Mouse (Mus musculus) spleen, embryonic (tissue): ENCODE results near the gene Cox7a2l.

Experiments used
- CTCF ChIA-PET: fragments of 350-600 bp; sonication (Branson Sonifier 250); formaldehyde crosslinking; loops from one replicate; lab custom pipeline; 2022; lab: Charles Lee

Gene Cox7a2l

GRCm38 (mm10) chr17:83526624-83527532 lies 9.7 kb upstream of the Cox7a2l start:
- CTCF ChIA-PET: interaction anchor here (0.6 kb wide), 1 partner anchor 11 kb away, joined by 3 read pairs; no protein-coding TSS in a partner anchor

DNA sequence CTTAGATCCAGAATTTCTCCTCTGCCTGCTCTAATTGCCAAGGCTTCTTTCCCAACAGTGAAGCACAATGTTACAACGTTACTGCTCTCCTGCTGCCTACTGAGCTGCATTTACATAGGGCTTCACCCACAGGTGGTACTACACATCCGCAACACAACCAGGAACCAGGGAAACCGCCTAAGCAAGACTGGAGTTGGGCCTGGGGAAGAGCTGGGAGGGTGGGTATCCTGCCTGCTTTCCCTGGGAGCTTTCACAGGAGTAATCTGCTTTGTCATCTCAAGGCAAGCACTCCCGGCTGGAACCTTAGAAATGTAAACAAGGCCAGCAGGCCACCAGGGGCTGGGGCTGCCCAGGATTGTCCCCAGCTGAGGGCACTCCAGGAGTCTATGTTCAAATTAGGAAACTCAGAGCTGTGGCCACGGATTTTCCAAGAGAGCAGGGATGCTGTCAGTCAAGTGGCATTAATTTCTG lies 9.0 kb upstream of the Cox7a2l start:
- CTCF ChIA-PET: no interaction called here

- CTCF ChIA-PET: no interaction called here
These were observed 8.5 kb upstream of the Cox7a2l start for GRCm38 (mm10) chr17:83525596-83525995.

DNA sequence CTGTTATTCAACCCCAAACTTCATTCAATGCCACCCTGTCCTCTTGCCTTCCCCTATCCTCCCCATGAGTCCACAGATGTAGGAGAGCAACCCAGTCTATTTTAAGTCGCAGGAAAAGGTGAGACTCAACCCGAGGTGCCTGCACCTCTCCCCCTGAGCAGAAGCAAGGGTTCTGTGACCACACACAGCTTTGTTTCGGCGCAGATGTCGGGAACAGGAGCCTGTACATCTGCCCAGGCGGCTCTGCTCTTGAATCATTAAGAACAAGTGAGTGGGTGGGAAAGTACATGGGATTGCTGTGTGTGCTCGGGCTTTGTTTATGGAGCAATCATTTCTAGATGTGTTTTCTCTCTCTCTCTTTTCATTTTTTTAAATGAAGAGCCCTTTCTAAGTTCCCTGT lies 7.6 kb upstream of the Cox7a2l start:
- CTCF ChIA-PET: no interaction called here

DNA sequence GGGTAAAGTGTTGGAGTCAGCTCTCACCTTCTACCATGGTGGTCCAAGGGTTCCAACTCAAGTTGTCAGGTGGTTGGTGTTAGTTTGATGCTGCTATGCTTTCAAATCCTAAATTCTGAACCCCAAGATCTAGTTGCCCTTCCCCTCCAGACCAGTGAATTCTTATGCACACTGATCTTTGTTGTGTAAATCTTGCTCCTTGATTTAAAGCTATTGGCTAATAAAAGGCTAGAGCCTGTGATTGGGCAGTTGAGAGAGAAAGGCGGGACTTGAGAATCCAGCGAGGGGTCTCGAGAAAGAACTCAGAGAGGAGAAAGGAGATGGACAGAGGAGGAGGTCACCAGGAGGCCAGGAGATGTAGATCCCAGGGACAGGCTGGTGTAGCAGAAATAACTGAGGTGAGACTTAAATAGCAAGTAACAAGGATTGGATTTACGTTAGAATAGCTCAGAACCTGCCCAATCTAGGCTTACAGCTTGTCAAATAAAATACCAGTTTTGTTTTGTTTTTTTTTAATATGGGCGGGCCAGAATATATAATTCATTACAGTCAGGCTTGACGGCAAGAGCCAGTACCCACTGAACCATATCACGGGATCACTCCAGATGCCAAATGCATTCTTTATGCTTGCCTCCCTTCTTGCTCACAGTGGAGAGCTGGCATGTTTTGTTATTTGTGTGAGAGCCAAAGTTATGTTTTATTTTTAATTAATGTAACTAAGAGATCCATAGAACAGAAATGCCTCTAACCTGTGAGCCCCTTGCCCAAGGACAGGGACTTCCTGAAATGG lies 5.7 kb upstream of the Cox7a2l start:
- CTCF ChIA-PET: no interaction called here

GRCm38 (mm10) chr17:83521881-83522280 lies 4.8 kb upstream of the Cox7a2l start:
- CTCF ChIA-PET: no interaction called here

DNA sequence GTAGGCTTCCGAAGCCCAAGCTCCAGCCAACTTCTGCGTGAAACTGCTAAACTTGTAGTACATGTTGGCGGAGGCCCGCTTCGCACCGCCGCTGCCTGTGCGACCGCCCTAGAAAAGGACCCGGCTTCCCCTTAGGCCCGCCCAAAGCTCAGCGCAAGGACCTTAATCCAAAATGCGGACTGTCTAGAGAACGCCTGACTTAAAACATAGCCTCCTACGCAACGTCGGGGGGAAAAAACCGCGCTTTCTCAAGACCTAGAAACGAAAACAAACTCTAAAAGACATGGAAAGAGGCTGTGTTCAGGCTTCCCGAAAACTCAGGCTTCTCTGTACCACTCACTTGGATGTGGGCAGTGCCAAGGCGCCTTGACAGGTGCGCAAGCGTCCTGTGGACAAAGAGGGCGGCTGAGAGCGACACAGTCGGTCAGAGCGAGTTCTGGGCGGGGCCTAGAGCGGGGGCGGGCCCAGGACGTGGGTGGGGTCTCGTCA lies 2.9 kb downstream of the Cox7a2l start:
- CTCF ChIA-PET: no interaction called here

DNA sequence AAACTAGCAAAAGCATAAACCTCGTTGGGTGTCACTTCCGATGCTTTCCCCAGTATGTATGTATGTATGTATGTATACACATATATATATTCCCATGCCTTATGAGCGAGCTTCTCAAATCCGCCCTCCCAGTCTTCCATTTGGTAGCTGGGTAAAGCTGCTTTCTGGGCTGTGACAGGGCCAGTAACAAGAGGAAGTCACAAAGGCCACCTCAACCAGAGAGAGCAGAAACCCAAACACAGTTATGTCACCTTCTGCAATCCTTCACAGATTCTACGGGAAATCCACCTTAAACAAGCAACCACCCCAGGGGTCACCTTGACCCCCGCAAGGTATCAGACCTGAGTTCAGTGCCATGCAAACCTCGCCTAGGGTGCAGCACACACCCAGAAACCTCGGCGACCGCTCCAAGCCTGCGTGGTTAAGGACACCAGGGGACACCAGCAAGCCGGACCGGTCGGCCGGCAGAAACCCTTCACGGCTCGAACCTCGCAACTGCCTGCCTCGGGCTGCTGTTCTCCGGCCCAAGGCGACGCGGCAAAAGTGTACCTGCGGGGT lies 3.4 kb downstream of the Cox7a2l start:
- CTCF ChIA-PET: no interaction called here

GRCm38 (mm10) chr17:83512130-83512529 lies 5.0 kb downstream of the Cox7a2l start:
- CTCF ChIA-PET: interaction anchor here (0.6 kb wide), 1 partner anchor 38 kb away, joined by 3 read pairs; no protein-coding TSS in a partner anchor

- CTCF ChIA-PET: no interaction called here
These were observed 13.4 kb downstream of the Cox7a2l start for GRCm38 (mm10) chr17:83503693-83504092.

- CTCF ChIA-PET: no interaction called here
These were observed 17.4 kb downstream of the Cox7a2l start for GRCm38 (mm10) chr17:83499692-83500091.

GRCm38 (mm10) chr17:83498889-83499288 lies 18.2 kb downstream of the Cox7a2l start:
- CTCF ChIA-PET: interaction anchor here (0.9 kb wide), 1 partner anchor 11 kb away, joined by 8 read pairs; no protein-coding TSS in a partner anchor

DNA sequence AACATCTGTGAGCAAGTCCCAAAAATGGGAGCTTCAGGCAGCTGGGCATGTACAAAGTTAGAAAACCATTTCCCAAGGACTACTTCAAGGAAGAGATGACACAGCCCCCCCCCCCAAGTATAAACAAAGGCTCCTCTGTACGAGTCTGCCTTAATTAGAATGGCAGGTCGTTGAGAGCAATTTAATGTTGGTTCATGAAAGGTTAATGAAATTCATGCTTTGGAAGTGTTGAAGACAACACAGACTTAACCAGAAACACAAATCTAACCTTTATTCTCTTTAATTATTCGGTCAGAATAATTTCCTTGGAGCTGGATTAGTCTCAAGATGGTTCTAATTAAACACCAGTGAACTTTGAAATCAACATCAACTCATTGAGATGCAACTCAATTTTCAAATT lies 29.4 kb downstream of the Cox7a2l start:
- CTCF ChIA-PET: interaction anchor here (0.6 kb wide), 1 partner anchor 11 kb away, joined by 8 read pairs; no protein-coding TSS in a partner anchor

GRCm38 (mm10) chr17:83483784-83484183 lies 33.3 kb downstream of the Cox7a2l start:
- CTCF ChIA-PET: no interaction called here

DNA sequence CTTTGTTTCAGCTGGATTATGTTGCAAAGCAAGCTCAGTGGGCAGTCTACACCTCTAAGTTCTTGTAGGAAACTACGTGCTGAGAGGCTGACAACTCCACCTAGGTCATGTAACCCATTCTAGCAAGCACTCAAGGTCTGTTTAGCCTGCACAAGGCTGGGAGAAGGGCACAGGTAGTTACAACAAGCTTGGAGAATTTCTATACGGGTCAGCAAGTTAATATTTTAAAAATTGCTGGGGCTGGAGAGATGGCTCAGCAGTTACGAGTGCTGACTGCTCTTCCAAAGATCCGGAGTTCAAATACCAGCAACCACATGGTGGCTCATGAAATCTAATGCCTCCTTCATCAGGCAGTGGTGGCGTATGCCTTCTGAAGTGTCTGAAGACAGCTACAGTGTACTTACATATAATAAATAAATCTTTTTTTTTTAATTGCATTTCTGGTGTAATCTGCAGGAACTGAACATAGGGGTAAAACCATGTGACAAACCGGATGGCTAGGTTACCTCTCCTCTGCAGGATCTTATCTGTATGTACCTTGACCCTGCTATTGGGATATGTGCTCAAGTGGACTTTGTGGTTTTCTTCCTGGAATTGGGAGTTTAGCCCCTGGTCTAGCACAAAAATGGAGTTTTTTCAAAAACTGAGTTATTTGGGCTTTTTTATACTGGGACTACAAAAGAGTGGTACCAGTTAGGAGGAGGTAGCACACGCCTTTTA lies 34.2 kb downstream of the Cox7a2l start:
- CTCF ChIA-PET: interaction anchor here (0.6 kb wide), 1 partner anchor 76 kb away, joined by 5 read pairs; no protein-coding TSS in a partner anchor

GRCm38 (mm10) chr17:83481551-83481950 lies 35.6 kb downstream of the Cox7a2l start:
- CTCF ChIA-PET: no interaction called here

DNA sequence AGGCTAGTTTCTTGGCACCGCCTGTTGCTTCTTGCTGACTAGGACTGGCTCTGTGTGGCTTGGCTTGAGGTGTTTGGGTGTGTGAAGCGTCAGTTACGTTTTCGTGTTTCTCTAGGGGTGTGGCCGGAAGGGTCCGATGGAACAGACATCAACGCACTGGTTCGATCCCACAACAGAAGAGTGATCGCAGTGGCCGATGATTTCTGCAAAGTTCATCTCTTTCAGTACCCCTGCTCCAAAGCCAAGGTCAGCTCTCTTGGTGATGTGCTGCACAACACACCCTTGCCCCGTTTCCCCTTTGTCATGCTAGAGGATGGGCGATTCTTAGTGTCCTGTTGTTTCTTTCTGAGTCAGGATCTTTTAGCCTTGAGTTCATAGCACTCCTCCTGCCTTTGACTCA lies 40.0 kb downstream of the Cox7a2l start:
- CTCF ChIA-PET: no interaction called here

DNA sequence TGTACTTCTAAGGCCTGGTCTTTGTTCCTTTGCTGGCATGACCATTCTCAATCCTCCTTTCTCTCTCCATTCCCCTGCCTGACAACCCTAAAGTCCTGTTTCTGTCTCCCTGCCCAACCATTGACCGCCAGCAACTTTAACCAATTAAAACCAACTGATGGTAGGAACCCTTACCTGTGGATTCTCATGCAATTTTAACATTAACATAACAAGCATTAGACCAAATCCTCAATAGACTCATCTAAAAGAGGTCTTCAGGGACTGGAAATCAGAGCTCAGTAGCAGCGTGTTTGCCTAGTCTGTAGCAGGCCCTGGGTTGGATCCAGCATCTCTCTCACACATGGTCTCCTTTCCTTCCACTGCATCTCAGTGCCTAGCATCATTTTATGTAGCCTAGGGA lies 47.5 kb downstream of the Cox7a2l start:
- CTCF ChIA-PET: no interaction called here

- CTCF ChIA-PET: no interaction called here
These were observed 50.4 kb downstream of the Cox7a2l start for GRCm38 (mm10) chr17:83466697-83467251.

DNA sequence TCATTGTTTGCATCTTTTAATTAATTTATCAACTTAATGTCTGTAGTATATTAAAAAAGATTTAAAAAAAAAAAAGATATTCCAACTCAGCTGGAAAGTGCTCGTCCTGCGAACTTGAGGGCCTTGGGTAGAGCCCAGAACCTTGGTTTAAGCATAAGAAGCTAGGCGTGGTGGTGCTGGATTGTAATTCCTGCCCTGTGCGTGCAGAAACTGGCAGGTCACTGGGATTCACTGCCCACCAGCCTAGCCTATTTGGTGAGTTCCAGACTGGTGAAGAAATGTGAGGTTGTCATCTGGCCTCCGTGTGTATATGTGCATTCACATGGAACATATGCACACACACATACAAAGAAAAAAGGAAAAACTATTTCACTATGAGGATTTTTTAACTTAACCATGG lies 51.2 kb downstream of the Cox7a2l start:
- CTCF ChIA-PET: interaction anchor here (0.7 kb wide), 1 partner anchor 57 kb away, joined by 3 read pairs; no protein-coding TSS in a partner anchor

GRCm38 (mm10) chr17:83457271-83457670 lies 59.9 kb downstream of the Cox7a2l start:
- CTCF ChIA-PET: no interaction called here
